Mouse (Mus musculus) kidney, embryonic 14.5 days (tissue): ENCODE measurements around the gene Ikbip. TPM values are rescaled to one million over a fixed set of nuclear protein-coding genes. Genes with fewer than 3 reads are reported as not detected.

Experiments
- ATAC-seq: fragments of 200-750 bp; cut with Nextera tagmentation; 2 replicates; pipeline ENCODE4 v1.8.0; 2017; ENCODE audit warnings: moderate number of reproducible peaks, mild to moderate bottlenecking, moderate TSS enrichment, moderate library complexity; ENCODE audit not compliant: low FRiP score, low TSS enrichment
- H3K27ac ChIP-seq: fragments of 300-500 bp; sonication (generic); 2 replicates; pipeline ENCODE4 v1.5.1; 2014; ENCODE audit warnings: low read depth, mild to moderate bottlenecking, low read length, moderate library complexity, mixed read lengths
- H3K27me3 ChIP-seq: fragments of 300-500 bp; sonication (generic); 2 replicates; pipeline ENCODE4 v1.6.1; 2014; ENCODE audit warnings: mild to moderate bottlenecking, low read length; ENCODE audit not compliant: control insufficient read depth, insufficient read depth
- H3K36me3 ChIP-seq: fragments of 300-500 bp; sonication (generic); 2 replicates; pipeline ENCODE4 v1.6.1; 2014; ENCODE audit warnings: low read length, mixed read lengths; ENCODE audit not compliant: control insufficient read depth, insufficient read depth
- H3K4me1 ChIP-seq: fragments of 300-500 bp; sonication (generic); 2 replicates; pipeline ENCODE4 v1.6.1; 2014; ENCODE audit warnings: low read length, mixed read lengths; ENCODE audit not compliant: control insufficient read depth, insufficient read depth
- H3K4me2 ChIP-seq: fragments of 300-500 bp; sonication (generic); replicated peaks from 2 replicates; pipeline ENCODE4 v1.6.1; 2014; ENCODE audit warnings: low read depth, mild to moderate bottlenecking, low read length
- H3K4me3 ChIP-seq: fragments of 300-500 bp; sonication (generic); 2 replicates; pipeline ENCODE4 v1.5.1; 2014; ENCODE audit warnings: mild to moderate bottlenecking, low read length
- H3K9ac ChIP-seq: fragments of 300-500 bp; sonication (generic); 2 replicates; pipeline ENCODE4 v1.6.1; 2014; ENCODE audit warnings: low read depth, mild to moderate bottlenecking, low read length, moderate library complexity
- H3K9me3 ChIP-seq: fragments of 300-500 bp; sonication (generic); 2 replicates; pipeline ENCODE4 v1.6.1; 2016; ENCODE audit warnings: low read length; ENCODE audit not compliant: control insufficient read depth
- WGBS: fragments of 180-500 bp; shearing (Covaris S2); extraction: QIAGEN DNeasy Blood & Tissue Kit; methylation state at CpG from one replicate; pipeline ENCODE4 v1.1.7; 2014; 5-methylcytosine and 5-hydroxymethylcytosine counted together
- polyA plus RNA-seq: library from polyadenylated mRNA; unstranded; fragments of >200 nt; fragmentation: Nextera tagmentation; extraction: Ambion mirVana; gene quantifications from 2 replicates; pipeline ENCODE4 v1.2.1, GENCODE M21; 2014

Gene Ikbip
- polyA plus RNA-seq, 1 experiment from 2014 or later: 39.6 TPM

GRCm38 (mm10) chr10:91142654-91143191 lies 60.0 kb downstream of the Ikbip start:
- no peak overlapping the region for H3K4me3 ChIP-seq
- H3K4me1 ChIP-seq: no peaks in the 10 kb centered on the region
- H3K9me3 ChIP-seq: no peaks in the 10 kb centered on the region
- WGBS: 58% methylated on average over 10 of the region's 10 CpGs
- no peak for ATAC-seq
- H3K36me3 ChIP-seq: peaks cover 26% of the 10 kb centered on the region
- no peak overlapping the region for H3K27ac ChIP-seq
- no peaks in the 10 kb centered on the region for H3K27me3 ChIP-seq
- H3K9ac ChIP-seq: no peak overlapping the region
- H3K4me2 ChIP-seq: no peak overlapping the region

- no peak overlapping the region for H3K27ac ChIP-seq
- H3K9me3 ChIP-seq: no peaks in the 10 kb centered on the region
- H3K4me1 ChIP-seq: no peaks in the 10 kb centered on the region
- no peak for ATAC-seq
- no peak overlapping the region for H3K9ac ChIP-seq
- no peak overlapping the region for H3K4me2 ChIP-seq
- no peak overlapping the region for H3K4me3 ChIP-seq
- H3K36me3 ChIP-seq: peaks cover 30% of the 10 kb centered on the region
- WGBS: 73% methylated on average over 18 of the region's 18 CpGs
- no peaks in the 10 kb centered on the region for H3K27me3 ChIP-seq
Observed at GRCm38 (mm10) chr10:91143313-91144230, 60.8 kb downstream of the Ikbip start.

- 97% methylated on average over 7 of the region's 7 CpGs for WGBS
- no peak overlapping the region for H3K4me2 ChIP-seq
- H3K27me3 ChIP-seq: no peaks in the 10 kb centered on the region
- H3K4me1 ChIP-seq: no peaks in the 10 kb centered on the region
- no peak overlapping the region for H3K27ac ChIP-seq
- ATAC-seq: no peak
- no peak overlapping the region for H3K4me3 ChIP-seq
- peaks cover 49% of the 10 kb centered on the region for H3K36me3 ChIP-seq
- H3K9me3 ChIP-seq: no peaks in the 10 kb centered on the region
- H3K9ac ChIP-seq: no peak overlapping the region
Observed at GRCm38 (mm10) chr10:91145413-91145812, 62.7 kb downstream of the Ikbip start.

Other genes starting within 250 kb of the Ikbip start
- 17.8 and 26.2 TPM in 2 replicates for gene Apaf1, start 170 bp upstream of the Ikbip start, polyA plus RNA-seq
- 544 and 625 TPM in 2 replicates for gene Slc25a3, start 41.1 kb downstream of the Ikbip start, polyA plus RNA-seq
- 293 and 328 TPM in 2 replicates for gene Tmpo, start 98.4 kb downstream of the Ikbip start, polyA plus RNA-seq